Mouse (Mus musculus) cerebellum, adult 8-10 months (tissue): Measurements from ENCODE around the gene Kctd15.

Experiments
- DNase-seq: peaks from one replicate; pipeline ENCODE4 v3.0.0; 2022

The Kctd15 gene

DNA sequence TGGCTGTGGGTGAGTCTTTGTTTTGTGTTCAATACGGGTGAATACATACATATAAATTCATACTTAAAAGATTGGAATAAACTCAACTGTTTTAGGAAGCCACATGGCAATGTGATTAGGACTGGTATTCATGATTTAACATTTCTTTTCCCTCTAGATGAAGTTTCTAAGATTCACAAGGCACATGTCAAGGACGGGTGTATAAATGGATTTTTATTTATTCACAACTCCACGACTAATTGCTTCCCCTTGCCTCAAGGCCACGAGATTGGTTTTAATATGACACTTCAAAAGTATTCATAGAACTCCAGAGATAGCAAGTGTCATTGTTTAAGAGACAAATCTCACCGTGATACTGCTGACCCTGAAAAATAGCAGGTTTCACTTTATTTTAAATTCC lies at the start of gene Kctd15:
TSS of gene Kctd15 (minus strand) at position 101 of the 400 bp plus-strand sequence.
- DNase-seq, result no peak

DNA sequence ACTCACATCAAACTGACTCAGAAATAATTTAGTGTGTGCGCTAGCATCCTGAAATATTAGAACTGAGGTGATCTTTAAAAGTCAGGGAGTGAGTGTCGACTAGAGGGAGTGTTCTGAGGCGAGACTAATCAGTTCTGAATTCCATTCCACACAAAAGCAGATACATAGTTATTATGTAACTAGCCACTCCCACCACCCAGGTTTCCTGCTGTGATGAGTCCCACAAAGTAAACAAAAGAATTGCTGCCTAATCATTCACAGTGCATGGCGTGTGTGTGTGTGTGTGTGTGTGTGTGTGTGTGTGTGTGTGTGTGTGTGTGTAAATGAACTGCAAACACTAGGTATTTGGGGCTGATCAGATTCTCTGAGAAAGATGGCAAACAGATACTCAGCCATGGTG lies 47.9 kb upstream of the Kctd15 start:
- DNase-seq, result no peak

DNA sequence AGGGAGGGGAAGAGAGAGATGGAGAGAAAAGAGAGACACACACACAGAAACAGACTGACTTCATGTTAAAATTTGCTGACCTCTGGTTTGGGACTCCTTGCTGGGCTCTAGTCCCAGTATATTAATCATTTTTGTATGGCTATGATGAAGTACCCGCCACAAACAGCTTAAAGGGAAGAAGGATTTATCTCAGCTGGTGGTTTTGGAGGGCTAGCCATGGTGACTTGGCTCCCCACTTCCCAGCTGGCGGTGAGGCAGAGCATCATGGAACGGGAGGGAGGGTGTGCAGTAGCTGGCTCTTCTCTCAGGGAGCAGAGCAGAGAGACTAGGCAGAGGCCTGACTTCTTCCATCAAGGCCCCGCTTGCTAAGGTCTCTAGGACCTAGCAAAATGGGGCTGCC lies 46.9 kb upstream of the Kctd15 start:
- no peak for DNase-seq

DNA sequence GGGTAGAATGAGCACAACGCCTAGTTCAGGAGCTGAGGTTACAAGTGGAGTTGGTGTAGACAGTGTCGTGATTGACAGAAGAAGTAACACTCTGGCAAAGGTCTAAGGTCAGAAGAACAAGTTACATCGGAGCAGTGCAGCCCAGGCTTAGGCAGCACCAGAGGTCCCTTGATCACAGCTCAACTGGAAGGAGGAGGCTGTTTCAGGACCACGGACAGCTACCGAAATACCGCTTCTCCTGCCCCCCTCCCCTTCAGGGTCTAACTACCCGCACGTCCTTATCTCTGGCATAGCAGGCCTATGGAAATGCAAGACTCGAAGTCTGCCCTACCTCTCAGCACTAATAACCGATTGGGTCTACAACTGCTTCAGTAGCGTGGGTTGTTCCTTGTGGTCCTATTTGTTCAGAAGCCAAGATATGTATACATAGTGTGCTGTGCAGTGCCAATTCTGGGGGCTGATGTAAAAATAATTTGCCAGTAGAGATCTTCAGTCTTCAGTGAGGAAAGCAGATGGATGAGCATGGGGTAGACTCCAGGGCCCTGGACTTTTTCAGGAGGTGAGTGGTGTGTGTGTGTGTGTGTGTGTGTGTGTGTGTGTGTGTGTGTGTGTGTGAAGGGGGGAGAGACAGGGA lies 46.3 kb upstream of the Kctd15 start:
- no peak for DNase-seq

DNA sequence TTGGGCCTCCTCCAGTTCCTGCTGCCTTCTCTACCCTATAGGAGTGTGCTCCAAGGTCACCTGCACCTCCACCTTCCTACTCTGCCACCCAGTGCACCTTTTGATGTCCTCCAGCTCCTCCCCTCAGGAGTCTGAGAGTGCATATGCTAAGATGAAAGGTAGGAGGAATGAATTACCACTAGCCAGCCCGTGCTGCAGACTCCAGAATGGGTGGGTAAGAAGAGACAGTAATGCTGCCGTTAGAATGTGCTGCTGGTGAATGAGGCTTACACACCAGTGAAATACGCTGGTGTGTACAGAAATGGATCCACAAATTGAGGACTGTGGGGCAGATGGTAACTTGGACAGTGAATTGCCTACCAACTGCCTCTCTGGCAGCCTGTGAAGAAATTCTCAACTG lies 43.4 kb upstream of the Kctd15 start:
- DNase-seq, result no peak

DNA sequence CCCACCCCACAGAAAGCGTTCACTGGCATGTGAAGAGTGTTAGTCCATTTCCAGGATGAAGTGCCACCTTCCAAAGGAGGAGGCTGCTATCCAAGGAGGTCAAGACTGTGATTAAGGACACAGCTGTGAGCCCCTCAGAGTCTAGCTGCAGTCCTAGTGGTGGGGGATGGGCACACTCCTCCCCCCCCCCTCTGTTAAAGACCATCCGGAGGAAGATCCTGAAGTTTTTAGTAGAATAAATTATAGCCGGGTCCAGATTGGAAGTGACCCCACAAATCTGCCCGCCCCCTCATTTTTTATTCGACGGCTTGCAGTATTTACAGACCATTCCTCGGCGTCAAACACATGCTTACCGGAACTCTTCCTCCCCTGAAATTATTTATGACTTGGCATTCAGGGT lies 41.7 kb upstream of the Kctd15 start:
- no peak for DNase-seq

DNA sequence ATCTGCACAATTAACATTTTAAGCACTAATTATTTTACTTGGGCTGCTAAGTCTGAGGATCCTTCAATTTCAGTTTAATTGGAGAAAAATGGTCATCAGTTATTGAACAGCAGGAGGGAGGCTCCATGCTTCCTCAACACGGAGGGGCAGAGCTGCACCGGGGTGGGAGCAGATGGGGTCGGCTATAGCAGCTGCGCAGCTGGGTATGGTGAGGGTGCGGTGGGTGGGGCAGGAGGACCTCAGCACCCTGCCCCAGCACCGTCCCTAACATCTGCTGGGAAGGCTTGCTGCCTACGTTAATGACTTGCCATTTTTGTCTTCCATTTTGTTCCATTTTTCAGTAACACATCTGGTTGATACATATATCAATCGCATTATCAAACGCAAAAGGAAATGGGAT lies 39.6 kb upstream of the Kctd15 start:
- DNase-seq, result no peak

DNA sequence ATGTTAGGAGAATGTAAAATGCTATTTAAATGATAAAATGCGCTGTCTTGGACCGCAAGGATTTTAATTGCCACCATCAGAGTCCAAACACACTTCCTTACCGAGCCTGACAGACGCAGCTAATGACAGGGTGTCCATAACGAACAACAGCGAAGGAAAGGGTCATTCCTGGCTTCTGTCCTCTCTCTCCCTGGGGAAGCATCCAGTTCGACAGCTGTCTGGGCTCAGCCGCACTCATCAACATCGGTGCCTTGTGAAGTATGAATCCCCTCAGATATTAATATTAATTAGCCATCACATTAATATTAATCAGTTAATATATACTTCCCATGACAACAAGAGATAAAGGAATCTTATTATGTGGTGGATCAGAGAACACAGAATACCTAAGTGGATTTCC lies 38.4 kb upstream of the Kctd15 start:
- DNase-seq, result no peak

DNA sequence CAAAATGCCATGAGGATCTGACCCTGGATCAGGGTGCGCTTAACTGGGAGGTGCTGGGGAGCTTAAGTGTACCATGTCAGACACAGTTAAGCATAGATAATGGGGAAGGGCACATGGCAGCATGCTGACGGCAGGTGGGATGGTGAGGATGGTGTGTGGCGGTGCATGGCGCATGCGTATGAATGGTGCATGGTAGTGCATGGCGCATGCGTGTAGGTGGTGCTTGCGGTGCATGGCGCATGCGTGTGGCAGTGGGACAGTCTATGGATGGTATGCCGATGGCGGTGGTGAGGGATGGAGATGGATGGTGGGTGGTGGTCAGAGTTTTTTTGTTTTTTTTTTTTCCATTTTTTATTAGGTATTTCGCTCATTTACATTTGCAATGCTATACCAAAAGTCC lies 37.4 kb upstream of the Kctd15 start:
- DNase-seq, result no peak

DNA sequence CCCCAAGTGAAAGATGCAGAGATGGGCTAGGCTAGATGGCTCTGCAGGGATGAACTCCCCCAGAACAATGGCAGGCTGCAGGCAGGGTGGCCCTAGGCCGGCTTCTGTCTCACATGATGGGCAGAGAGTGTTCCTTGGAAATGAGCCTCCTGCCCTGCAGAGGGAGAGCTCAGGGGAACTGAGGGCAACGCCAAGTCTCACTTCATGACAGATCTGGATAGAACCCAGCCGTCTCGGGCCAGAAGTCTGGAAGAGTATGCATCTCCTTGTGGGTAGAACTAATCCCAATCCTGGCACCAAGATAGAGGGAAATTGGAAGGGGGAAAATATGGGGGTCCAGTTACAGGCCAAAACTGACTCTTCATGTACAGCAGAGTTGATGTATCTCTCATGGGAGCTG lies 36.5 kb upstream of the Kctd15 start:
- DNase-seq, result no peak

DNA sequence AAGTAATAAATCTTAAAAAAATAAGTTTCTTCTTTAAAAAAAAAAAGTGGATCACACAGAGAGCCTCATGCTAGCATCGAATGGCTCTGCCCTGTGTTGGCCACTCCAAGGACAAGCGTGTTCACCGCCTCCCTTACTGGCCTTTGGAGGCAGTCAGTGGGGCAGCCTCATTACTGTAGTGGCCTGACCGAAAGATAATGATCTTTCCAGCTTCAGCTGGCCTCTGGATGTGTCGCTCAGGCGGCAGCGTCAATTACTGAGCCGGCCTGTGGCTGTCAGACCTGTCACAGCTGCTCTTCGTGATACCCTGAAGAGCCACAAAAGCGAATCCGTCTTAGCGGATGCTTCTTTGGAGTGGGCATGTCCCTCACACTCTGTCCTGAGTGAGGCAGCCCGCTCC lies 33.6 kb upstream of the Kctd15 start:
- no peak for DNase-seq

DNA sequence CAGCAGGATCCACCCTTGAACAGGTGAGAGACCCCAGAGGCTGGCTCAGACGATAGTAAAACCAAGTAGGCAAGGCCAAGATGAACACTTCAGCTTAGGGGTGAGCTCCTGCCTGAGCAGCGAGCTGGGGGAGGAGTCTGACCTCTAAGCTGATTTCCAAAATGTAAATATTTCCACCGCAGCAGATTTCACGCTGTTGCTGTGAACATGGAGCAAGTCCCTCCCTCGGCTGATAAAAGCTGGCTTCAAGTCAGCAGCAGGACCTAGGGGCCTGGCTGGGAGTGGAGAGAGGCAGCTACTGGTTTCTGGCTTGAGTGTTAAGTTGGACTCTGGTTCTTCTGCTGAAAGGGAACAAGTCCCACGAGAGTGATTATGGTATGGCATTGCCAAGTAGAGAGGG lies 32.5 kb upstream of the Kctd15 start:
- no peak for DNase-seq

DNA sequence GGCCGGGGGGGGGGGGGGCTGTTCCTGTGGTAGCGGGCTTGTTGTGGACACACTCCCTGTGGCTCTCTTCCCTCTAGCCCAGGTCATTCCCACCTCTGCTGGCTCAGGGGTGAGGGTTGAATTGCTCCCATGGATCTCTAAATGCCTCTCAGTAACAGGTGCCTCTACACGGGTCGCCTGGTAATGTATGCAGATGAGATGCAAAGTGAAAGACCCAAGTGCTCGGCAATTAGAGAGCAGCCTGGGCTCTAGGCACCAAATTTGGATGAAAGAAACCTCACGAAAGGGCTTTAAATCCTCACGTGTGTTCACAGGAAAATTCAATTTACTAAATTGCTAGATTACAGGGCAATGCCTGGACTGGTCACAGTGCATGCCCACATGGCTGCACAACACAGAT lies 29.3 kb upstream of the Kctd15 start:
- DNase-seq, result no peak

DNA sequence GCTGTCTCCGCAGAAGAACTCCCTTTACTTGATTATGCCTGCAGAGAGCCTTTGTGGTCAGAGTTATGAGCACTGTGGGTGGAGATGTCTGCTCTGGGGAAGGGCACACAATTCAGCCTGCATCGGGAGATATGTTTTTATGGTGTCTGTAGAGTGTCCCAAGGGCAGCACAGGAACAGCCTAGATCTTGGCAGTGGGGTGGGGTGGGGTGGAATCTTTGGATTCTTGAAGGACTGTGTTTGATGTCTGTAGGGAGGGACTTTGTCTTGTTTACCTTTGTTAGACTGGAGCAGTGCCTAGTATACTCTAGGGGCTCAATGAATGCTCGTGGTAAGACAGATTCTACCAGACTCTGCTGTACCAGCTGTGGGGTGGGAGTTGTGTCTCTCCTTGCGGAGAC lies 28.6 kb upstream of the Kctd15 start:
- no peak for DNase-seq

DNA sequence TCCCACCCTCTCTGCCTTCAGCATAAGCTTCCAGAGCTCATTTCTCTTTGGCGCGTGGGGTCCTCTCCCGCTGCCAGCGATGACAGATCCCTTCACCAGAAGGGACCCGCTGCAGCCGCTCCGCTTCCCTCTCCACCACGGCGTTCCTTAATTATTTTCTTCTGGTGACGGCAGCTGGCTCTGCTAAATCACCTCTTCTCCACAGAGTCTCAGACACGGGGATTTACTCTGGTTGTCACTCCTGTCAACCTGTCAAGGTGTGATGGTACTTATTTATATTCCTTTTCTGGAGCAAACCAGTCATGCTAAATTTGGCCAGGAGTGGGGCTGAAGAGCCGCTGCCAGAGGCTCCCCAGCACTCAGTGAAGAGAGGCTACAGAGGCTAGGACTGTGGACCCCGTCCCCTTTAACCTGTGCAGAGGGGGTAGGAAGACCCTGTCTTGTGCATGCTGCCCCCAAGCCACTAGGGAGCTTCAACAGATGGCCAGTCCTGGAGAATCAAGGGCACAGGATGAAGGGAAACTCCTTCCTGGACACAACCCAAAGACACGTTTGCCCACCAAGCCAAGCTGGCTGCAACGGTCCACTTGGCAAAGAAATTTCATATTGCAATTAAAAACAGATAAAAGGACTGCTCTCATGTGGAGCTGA lies 24.4 kb upstream of the Kctd15 start:
- DNase-seq, result no peak

DNA sequence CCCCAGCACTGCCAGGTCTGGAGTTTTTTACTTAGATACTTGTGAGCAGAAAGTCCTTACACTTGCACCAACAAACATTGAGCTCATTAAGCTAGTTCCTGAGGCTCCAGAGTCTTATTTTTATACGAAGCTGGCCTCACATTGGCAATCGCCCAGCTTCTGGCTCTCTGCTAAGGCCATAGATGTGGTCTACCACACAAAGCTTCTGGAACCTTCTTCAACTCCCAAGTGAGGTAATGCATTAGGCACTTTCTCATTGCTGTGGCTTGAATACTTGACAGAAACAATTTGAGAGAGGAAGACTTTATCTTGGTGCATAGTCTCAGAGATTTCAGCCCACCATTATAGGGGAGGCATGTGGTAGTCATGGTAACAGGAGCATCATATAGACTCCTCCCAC lies 23.4 kb upstream of the Kctd15 start:
- DNase-seq, result no peak

DNA sequence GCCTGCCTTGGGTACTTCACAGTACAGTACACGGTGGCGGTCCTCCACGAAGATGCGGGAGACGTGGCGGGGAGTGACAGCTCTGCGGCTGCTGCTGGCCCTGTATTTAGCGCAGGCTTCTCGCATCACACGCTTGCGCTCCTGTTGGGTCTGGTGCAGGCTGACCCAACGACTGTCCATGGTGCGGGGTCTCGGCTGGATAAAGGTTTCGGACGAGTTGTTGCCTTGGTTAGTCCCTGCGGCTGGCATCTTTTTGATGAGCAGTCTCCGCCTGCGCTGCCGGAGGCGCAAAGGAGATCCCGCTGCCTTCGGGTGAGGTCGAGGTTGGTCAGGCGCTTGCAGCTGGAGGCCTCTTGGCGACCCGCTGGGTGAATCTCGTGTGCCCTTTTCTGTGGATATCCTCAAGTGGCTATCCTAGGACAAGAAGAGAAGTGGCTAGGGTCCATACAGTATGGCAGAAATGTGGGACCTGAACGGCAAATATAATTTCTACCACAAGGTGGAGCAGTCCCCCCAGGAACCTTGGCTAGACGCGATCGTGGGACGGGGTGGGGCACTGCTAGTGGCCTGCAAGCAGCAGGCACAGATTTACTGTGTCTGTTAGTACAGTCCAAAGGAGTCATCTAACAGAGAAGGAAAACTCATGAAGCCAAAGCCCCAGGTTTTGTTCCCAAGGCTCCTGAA lies 19.4 kb upstream of the Kctd15 start:
- DNase-seq, result peak; percentile 69

DNA sequence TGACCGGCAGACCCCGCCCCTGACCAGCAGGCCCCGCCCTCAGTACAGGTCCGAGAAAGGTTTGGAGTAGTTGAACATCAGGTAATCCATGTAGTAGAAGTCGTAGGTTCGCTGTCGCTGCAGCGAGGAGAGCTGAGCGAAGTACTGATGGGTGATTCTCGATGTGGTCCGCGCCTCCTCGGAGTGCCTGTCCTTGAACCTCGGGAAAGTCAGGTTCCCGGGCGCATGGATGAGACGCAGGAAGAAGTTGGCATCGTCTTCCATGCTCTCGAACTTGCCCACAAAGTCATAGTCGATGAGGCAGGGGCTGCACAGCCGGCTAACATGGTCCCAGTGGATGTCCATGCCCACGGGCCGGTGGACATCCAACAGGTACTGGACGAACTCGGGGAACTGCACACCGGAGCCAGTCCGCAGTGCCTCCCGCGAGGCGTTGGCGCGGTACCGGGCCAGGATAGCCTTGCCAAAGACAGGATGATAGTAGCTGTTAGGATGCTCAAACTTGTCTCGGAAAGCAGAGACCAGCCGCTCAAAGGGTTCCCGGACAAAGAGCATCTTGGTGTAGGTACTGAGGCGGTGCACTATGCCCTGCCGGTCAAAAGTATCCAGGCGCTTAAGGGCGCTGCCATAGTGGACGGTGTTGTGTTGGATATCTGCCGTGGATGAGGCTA lies 18.7 kb upstream of the Kctd15 start:
- no peak for DNase-seq

DNA sequence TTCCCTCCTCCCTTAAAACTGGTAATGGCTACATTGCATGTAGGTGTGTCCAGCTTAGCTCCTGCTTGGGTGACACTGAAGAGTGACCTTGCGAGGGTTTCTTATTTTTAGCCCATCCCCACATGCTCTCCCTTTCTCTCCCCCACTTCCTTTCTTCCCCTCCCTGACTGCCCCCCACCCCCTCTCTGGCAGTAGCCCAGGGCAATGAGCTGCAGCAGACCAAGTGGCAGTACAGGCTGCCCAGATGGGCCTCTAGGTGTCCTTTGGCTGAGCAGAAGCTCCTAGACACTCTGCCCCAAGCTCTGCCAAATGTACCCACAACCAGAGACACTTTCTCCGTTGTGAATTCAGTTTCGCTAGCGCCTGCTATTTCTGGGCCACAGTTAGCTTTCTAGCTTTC lies 16.4 kb upstream of the Kctd15 start:
- DNase-seq, result no peak

DNA sequence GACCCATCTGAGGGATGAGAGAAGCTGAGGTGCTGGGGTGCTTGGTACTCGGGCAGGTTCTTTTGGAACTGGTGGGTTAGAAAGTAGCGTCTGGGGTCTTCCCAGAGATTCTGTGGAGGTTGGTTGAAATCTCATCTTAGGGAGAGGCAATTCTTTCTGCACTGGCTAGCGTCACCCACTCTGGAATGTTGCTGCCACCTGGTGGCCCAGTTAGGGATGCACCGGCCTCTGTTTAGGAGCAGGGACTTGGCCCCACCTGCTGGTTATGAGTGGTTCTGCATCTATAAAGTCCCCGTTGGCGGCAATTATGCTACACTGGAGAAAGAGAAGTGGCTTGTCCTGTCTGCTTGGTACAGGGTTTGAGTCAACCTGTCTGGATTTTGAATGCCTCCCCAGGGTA lies 15.4 kb upstream of the Kctd15 start:
- DNase-seq, result peak; percentile 90

DNA sequence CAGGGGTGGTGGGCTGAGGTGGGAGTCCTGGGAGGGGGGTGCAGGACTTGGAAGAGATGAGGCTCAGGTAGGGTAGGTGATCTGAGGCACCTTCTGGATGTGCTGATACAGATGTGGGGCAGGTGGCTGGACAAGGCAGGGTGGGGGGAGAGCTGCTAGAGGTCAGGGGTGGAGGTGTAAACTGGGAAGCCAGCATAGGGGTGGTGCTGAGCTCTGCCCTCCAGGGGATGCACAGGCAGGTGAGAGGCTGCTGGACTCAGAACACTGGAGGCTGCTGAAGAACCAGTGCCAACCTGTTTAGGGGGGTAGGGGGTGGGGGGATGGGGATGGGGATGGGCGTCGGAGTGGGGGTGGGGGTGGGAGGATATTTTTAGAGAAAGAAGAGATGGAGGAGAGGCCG lies 14.2 kb upstream of the Kctd15 start:
- no peak for DNase-seq

DNA sequence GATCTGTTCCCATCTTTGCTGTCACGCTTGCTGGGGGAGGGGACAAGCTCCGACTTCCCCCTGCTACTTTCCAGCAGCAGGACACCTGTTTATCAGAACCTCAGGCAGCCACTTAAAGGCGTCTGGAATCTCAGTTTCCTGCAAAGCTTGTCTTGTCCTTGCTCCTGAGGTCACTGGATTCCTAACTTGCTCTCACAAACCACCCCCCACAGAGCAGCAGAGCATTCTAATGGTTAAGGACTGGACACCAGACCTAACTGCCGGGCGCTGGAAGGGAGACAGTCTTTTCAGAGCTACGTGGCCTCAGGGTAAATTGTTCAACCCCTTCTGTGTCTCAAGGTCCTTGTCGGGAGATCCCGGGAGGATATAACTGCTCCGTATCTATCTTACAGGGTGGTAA lies 12.8 kb upstream of the Kctd15 start:
- DNase-seq, result no peak

DNA sequence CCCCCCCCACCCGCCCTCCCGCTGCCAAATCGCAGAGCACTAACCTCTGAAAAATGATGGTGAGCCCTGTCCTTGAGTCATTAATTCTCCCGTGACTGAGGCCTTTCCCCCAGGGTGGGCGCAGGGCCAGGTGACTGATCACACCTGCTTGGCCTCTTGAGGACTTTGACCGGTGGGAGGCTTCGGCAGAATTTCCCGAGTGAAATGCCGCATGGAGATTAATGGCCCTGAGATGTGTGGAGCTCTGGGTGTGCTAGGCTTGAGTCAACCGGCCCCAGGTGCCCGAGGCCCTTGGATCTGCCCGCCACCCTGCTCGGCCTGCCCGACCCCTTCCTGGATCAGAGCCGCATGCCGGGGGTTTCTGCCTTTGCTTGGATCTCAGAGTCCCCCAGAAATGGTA lies 11.3 kb upstream of the Kctd15 start:
- no peak for DNase-seq

DNA sequence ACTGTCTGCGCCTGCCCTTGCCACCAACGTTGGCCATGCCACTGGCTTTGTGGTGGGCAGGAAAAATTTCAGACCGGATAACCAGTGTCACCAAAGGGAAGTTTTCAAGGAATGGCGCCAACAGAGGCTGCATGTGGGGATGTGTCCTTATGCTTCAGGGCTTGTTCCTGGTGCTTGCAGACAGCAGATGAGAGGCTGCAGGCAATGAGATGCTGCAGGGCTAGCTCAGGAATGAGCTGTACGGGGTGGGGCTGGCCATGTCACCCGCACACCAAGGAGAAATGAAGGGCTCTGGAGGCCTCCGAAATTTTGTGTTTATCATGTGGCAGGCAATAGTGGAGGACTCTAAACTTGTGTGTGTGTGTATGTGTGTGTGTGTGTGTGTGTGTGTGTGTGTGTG lies 6.6 kb upstream of the Kctd15 start:
- no peak for DNase-seq
